Mouse (Mus musculus): ENCODE results near the gene Arhgap30. TPM values are rescaled to one million over a fixed set of nuclear protein-coding genes. Genes with fewer than 3 reads are reported as not detected.

Arhgap30 gene
- total RNA-seq (2021): 1 to 10 TPM; 2.0 to 2.1 TPM

GRCm38 (mm10) chr1:171388376-171389102 lies at the start of gene Arhgap30:
Gene Arhgap30, plus strand, starts transcription at chr1:171388954.
- peak; percentile 32 to 56 for DNase-seq (ENCODE audit: extremely low spot score in 1 of 2, low spot score in 2 of 2)
- intact Hi-C loops (cut with DNase I): no loop called here

GRCm38 (mm10) chr1:171342262-171343207 lies 46.2 kb upstream of the Arhgap30 start:
- intact Hi-C loops (cut with DNase I): no loop called here
- DNase-seq (ENCODE audit: extremely low spot score in 1 of 2, low spot score in 2 of 2): no peak

- DNase-seq (ENCODE audit: extremely low spot score in 1 of 2, low spot score in 2 of 2): peak in 1 of 2 experiments; percentile 58
- intact Hi-C loops (cut with DNase I): no loop called here
Measured at GRCm38 (mm10) chr1:171343922-171344677, 44.7 kb upstream of the Arhgap30 start.

- intact Hi-C loops (cut with DNase I): no loop called here
Measured at GRCm38 (mm10) chr1:171344715-171345114, 44.0 kb upstream of the Arhgap30 start.

GRCm38 (mm10) chr1:171345225-171346094 lies 43.3 kb upstream of the Arhgap30 start, which contains the start of the genes Nit1 and Pfdn2:
Gene Nit1, minus strand, starts transcription at chr1:171345646.
Gene Pfdn2, plus strand, starts transcription at chr1:171345670.
- intact Hi-C loops (cut with DNase I): no loop called here
- peak; percentile 92 to 94 for DNase-seq (ENCODE audit: extremely low spot score in 1 of 2, low spot score in 2 of 2)

More at GRCm38 (mm10) chr1:171344715-171345114, 44.0 kb upstream of the Arhgap30 start:
- DNase-seq (ENCODE audit: extremely low spot score in 1 of 2, low spot score in 2 of 2): no peak

- DNase-seq (ENCODE audit: extremely low spot score in 1 of 2, low spot score in 2 of 2): no peak
- intact Hi-C loops (cut with DNase I): no loop called here
Measured at GRCm38 (mm10) chr1:171346095-171346450, 42.7 kb upstream of the Arhgap30 start.

- no peak for DNase-seq (ENCODE audit: extremely low spot score in 1 of 2, low spot score in 2 of 2)
- intact Hi-C loops (cut with DNase I): no loop called here
Measured at GRCm38 (mm10) chr1:171348665-171349064, 40.1 kb upstream of the Arhgap30 start.

GRCm38 (mm10) chr1:171349210-171349609 lies 39.5 kb upstream of the Arhgap30 start:
- no peak for DNase-seq (ENCODE audit: extremely low spot score in 1 of 2, low spot score in 2 of 2)
- intact Hi-C loops (cut with DNase I): no loop called here

- DNase-seq (ENCODE audit: extremely low spot score in 1 of 2, low spot score in 2 of 2): no peak
- intact Hi-C loops (cut with DNase I): loop anchor here (5.0 kb wide), 1 partner anchor 34 kb away; no protein-coding TSS in a partner anchor
Measured at GRCm38 (mm10) chr1:171355812-171356340, 32.9 kb upstream of the Arhgap30 start.

GRCm38 (mm10) chr1:171356814-171357213 lies 31.9 kb upstream of the Arhgap30 start:
- intact Hi-C loops (cut with DNase I): loop anchor here (5.0 kb wide), 1 partner anchor 35 kb away; no protein-coding TSS in a partner anchor
- DNase-seq (ENCODE audit: extremely low spot score in 1 of 2, low spot score in 2 of 2): no peak

- intact Hi-C loops (cut with DNase I): loop anchor here (5.0 kb wide), 1 partner anchor 36 kb away; no protein-coding TSS in a partner anchor
- no peak for DNase-seq (ENCODE audit: extremely low spot score in 1 of 2, low spot score in 2 of 2)
Measured at GRCm38 (mm10) chr1:171358421-171358820, 30.3 kb upstream of the Arhgap30 start.

- DNase-seq (ENCODE audit: extremely low spot score in 1 of 2, low spot score in 2 of 2): peak in 1 of 2 experiments; percentile 72
- intact Hi-C loops (cut with DNase I): loop anchor here (5.0 to 10.0 kb wide), 3 partner anchors 52 to 205 kb away; partner anchors contain the start of gene Usf1
Measured at GRCm38 (mm10) chr1:171360253-171360652, 28.5 kb upstream of the Arhgap30 start.

- DNase-seq (ENCODE audit: extremely low spot score in 1 of 2, low spot score in 2 of 2): peak; percentile 96
- intact Hi-C loops (cut with DNase I): loop anchor here (1.0 to 10.0 kb wide), 4 partner anchors 52 to 204 kb away; partner anchors contain the start of gene Usf1
Measured at GRCm38 (mm10) chr1:171360656-171361055, 28.1 kb upstream of the Arhgap30 start, which contains the start of gene Klhdc9. Gene Klhdc9, minus strand, starts transcription at chr1:171360798.

GRCm38 (mm10) chr1:171361106-171362103 lies 27.3 kb upstream of the Arhgap30 start:
- intact Hi-C loops (cut with DNase I): loop anchor here (1.0 to 10.0 kb wide), 4 partner anchors 51 to 203 kb away; partner anchors contain the start of gene Usf1
- DNase-seq (ENCODE audit: extremely low spot score in 1 of 2, low spot score in 2 of 2): peak; percentile 68 to 78

- DNase-seq (ENCODE audit: extremely low spot score in 1 of 2, low spot score in 2 of 2): no peak
- intact Hi-C loops (cut with DNase I): loop anchor here (10.0 kb wide), 1 partner anchor 199 kb away; no protein-coding TSS in a partner anchor
Measured at GRCm38 (mm10) chr1:171365934-171366333, 22.8 kb upstream of the Arhgap30 start.
